Mouse (Mus musculus) forebrain, postnatal 0 days (tissue): ENCODE measurements at regions not wholly inside any gene's neighbourhood (a gene's known extent, or its start where the extent isn't known, plus 50 kb on each side); places are given as distances from the start of the nearest gene placed in this dataset.

ENCODE experiments used
- ATAC-seq: fragments of 200-750 bp; cut with Nextera tagmentation; 2 replicates; pipeline ENCODE4 v1.8.0; 2017; ENCODE audit warnings: mild to moderate bottlenecking, moderate library complexity
- DNase-seq: peaks from one replicate; pipeline ENCODE4 v3.0.0-alpha.2; 2015
- H3K27ac ChIP-seq: fragments of 300-500 bp; sonication (generic); 2 replicates; pipeline ENCODE4 v1.5.1; 2014; ENCODE audit warnings: low read depth, mild to moderate bottlenecking, antibody characterized with exemption, low read length, moderate library complexity, mixed read lengths
- H3K27me3 ChIP-seq: fragments of 300-500 bp; sonication (generic); 2 replicates; pipeline ENCODE4 v1.6.1; 2014; ENCODE audit warnings: mild to moderate bottlenecking, low read length, mixed read lengths; ENCODE audit not compliant: insufficient read depth
- H3K36me3 ChIP-seq: fragments of 300-500 bp; sonication (generic); 2 replicates; pipeline ENCODE4 v1.6.1; 2014; ENCODE audit warnings: mild to moderate bottlenecking, moderate library complexity; ENCODE audit not compliant: insufficient read depth
- H3K4me1 ChIP-seq: fragments of 300-500 bp; sonication (generic); 2 replicates; pipeline ENCODE4 v1.6.1; 2014; ENCODE audit warnings: antibody characterized with exemption; ENCODE audit not compliant: insufficient read depth
- H3K4me2 ChIP-seq: fragments of 300-500 bp; sonication (generic); 2 replicates; pipeline ENCODE4 v1.6.1; 2014; ENCODE audit warnings: low read depth, mild to moderate bottlenecking, moderate library complexity
- H3K4me3 ChIP-seq: fragments of 300-500 bp; sonication (generic); 2 replicates; pipeline ENCODE4 v1.5.1; 2014; ENCODE audit warnings: low read depth, low read length, mixed read lengths
- H3K9ac ChIP-seq: fragments of 300-500 bp; sonication (generic); 2 replicates; pipeline ENCODE4 v1.6.1; 2014; ENCODE audit warnings: mild to moderate bottlenecking
- H3K9me3 ChIP-seq: fragments of 300-500 bp; sonication (generic); 2 replicates; pipeline ENCODE4 v1.6.1; 2016; ENCODE audit warnings: low read length
- CTCF ChIP-seq: sonication (generic); IDR thresholded peaks from 2 replicates; pipeline ENCODE4 v1.5.1; 2016; ENCODE audit warnings: antibody characterized with exemption, control low read depth, low read depth
- WGBS: fragments of 180-500 bp; shearing (Covaris S2); extraction: QIAGEN DNeasy Blood & Tissue Kit; methylation state at CpG from one replicate; pipeline ENCODE4 v1.1.7; 2014; 5-methylcytosine and 5-hydroxymethylcytosine counted together

GRCm38 (mm10) chrX:122484756-122485424, 87.7 kb upstream of the Nap1l3 start:
- H3K27me3 ChIP-seq = no peaks in the 10 kb centered on the region
- H3K4me1 ChIP-seq = no peaks in the 10 kb centered on the region
- no peak overlapping the region for H3K27ac ChIP-seq
- no peak for TF ChIP-seq CTCF
- no peak overlapping the region for H3K9ac ChIP-seq
- ATAC-seq (peak; percentile 70), DNase-seq (peak; percentile 17)
- H3K4me2 ChIP-seq = no peak overlapping the region
- no peak overlapping the region for H3K4me3 ChIP-seq
- no peaks in the 10 kb centered on the region for H3K9me3 ChIP-seq
- WGBS = 63% methylated on average over 5 of the region's 5 CpGs
- H3K36me3 ChIP-seq = no peaks in the 10 kb centered on the region
